Mouse (Mus musculus): ENCODE data around the gene Rnf130. TPM values are rescaled to one million over a fixed set of nuclear protein-coding genes. Genes with fewer than 3 reads are reported as not detected.

Rnf130 gene
- total and polyA plus RNA-seq, 3 experiments = not detected

- no peaks in the 10 kb centered on the region for H3K36me3 ChIP-seq (replicated peaks in 1 of 2; ENCODE audit: control insufficient read depth in 1 of 2, insufficient read depth in 1 of 2, low read length in 1 of 2)
- no peak for DNase-seq (ENCODE audit: extremely low read depth)
- no peak overlapping the region for H3K27ac ChIP-seq (ENCODE audit: insufficient read depth, low read depth)
- H3K79me2 ChIP-seq (replicated peaks; ENCODE audit: control insufficient read depth, extremely low read depth, insufficient read depth, poor library complexity, severe bottlenecking) = no peaks in the 10 kb centered on the region; the same call in 1 of the 2 replicates
- in situ Hi-C loops (cut with MboI; ENCODE audit: low pct_ligation_motif_present, low pct_unique_long_range_greater_than_20kb, low sequenced_read_pairs) (no loop called here), dilution Hi-C loops (cut with MboI; ENCODE audit: extremely low pct_ligation_motif_present, extremely low pct_unique_long_range_greater_than_20kb, low sequenced_read_pairs) (no loop called here)
- H3K4me1 ChIP-seq (ENCODE audit: control insufficient read depth in 1 of 2, insufficient read depth in 2 of 2) = peaks cover 0 to 12% of the 10 kb centered on the region in 2 experiments; a peak in 2 of 4 replicates
- no peak overlapping the region for H3K4me2 ChIP-seq (ENCODE audit: insufficient read depth, low read depth, poor library complexity, severe bottlenecking)
- no peaks in the 10 kb centered on the region for H3K9me3 ChIP-seq (replicated peaks; ENCODE audit: low read length)
- TF ChIP-seq MAZ (IDR thresholded peaks at IDR 0.05; ENCODE audit: low read depth, low read length) = no peak
- H3K9ac ChIP-seq (ENCODE audit: insufficient read depth, low read depth) = no peak overlapping the region
- H3K27me3 ChIP-seq (replicated peaks) = peaks cover 2% of the 10 kb centered on the region
- H3K4me3 ChIP-seq (replicated peaks in 1 of 3; ENCODE audit: low read depth in 2 of 3, low read length in 2 of 3, poor library complexity in 1 of 3) = no peak overlapping the region
Measured at GRCm38 (mm10) chr11:50041148-50041547, 16.0 kb downstream of the Rnf130 start.

GRCm38 (mm10) chr11:50042345-50042997, 17.3 kb downstream of the Rnf130 start:
- dilution Hi-C loops (cut with MboI; ENCODE audit: extremely low pct_ligation_motif_present, extremely low pct_unique_long_range_greater_than_20kb, low sequenced_read_pairs) = no loop called here
- Histone ChIP-seq H3K4me3 (replicated peaks in 1 of 3; ENCODE audit: low read depth in 2 of 3, low read length in 2 of 3, poor library complexity in 1 of 3) (no peak overlapping the region), H3K4me1 (ENCODE audit: control insufficient read depth in 1 of 2, insufficient read depth in 2 of 2) (peaks cover 0 to 12% of the 10 kb centered on the region in 2 experiments; a peak in 2 of 4 replicates), H3K27me3 (replicated peaks) (peaks cover 2% of the 10 kb centered on the region), H3K9me3 (replicated peaks; ENCODE audit: low read length) (no peaks in the 10 kb centered on the region), H3K36me3 (replicated peaks in 1 of 2; ENCODE audit: control insufficient read depth in 1 of 2, insufficient read depth in 1 of 2, low read length in 1 of 2) (no peaks in the 10 kb centered on the region), H3K27ac (ENCODE audit: insufficient read depth, low read depth) (no peak overlapping the region), H3K4me2 (ENCODE audit: insufficient read depth, low read depth, poor library complexity, severe bottlenecking) (no peak overlapping the region), H3K9ac (ENCODE audit: insufficient read depth, low read depth) (no peak overlapping the region), H3K79me2 (replicated peaks; ENCODE audit: control insufficient read depth, extremely low read depth, insufficient read depth, poor library complexity, severe bottlenecking) (no peaks in the 10 kb centered on the region; the same call in 1 of the 2 replicates)
- DNase-seq (ENCODE audit: extremely low read depth) = no peak
- in situ Hi-C loops (cut with MboI; ENCODE audit: low pct_ligation_motif_present, low pct_unique_long_range_greater_than_20kb, low sequenced_read_pairs) = no loop called here
- no peak for TF ChIP-seq CHD2 (IDR thresholded peaks at IDR 0.05; ENCODE audit: low read length)
- TF ChIP-seq NRF1 (IDR thresholded peaks at IDR 0.05; ENCODE audit: low read depth, low read length) = no peak
- no peak for TF ChIP-seq MAFK (IDR thresholded peaks at IDR 0.05; ENCODE audit: insufficient replicate concordance, low read length)
- no peak for TF ChIP-seq USF2 (conservative IDR thresholded peaks at IDR 0.05; ENCODE audit: low read depth, low read length)
- no peak for TF ChIP-seq MXI1 (IDR thresholded peaks at IDR 0.05; ENCODE audit: low read depth, low read length)
- no peak for TF ChIP-seq MAX (IDR thresholded peaks at IDR 0.05; ENCODE audit: low read length)
- TF ChIP-seq BHLHE40 (IDR thresholded peaks at IDR 0.05; ENCODE audit: low read depth, low read length) = no peak
- TF ChIP-seq MEF2A (IDR thresholded peaks at IDR 0.05; ENCODE audit: borderline replicate concordance, low read depth, low read length) = no peak
- no peak for TF ChIP-seq MAZ (IDR thresholded peaks at IDR 0.05; ENCODE audit: low read depth, low read length)
- no peak for TF ChIP-seq ZKSCAN1 (IDR thresholded peaks at IDR 0.05; ENCODE audit: borderline replicate concordance, low read depth, low read length)
- no peak for TF ChIP-seq ETS1 (conservative IDR thresholded peaks at IDR 0.05; ENCODE audit: low read depth, low read length)
- TF ChIP-seq KAT2A (IDR thresholded peaks at IDR 0.05; ENCODE audit: insufficient replicate concordance, low read length) = no peak
- TF ChIP-seq E2F4 (IDR thresholded peaks at IDR 0.05; ENCODE audit: insufficient replicate concordance, low read depth, low read length) = no peak
- TF ChIP-seq ZMIZ1 (IDR thresholded peaks at IDR 0.05; ENCODE audit: low read depth, low read length) = no peak
- TF ChIP-seq SIN3A (IDR thresholded peaks at IDR 0.05; ENCODE audit: low read length) = no peak
- no peak for TF ChIP-seq EP300 (IDR thresholded peaks at IDR 0.05; ENCODE audit: low read length)
